Mouse (Mus musculus) bone marrow, adult 2 months (tissue): Measurements from ENCODE around the gene Gps1. TPM values are rescaled to one million over a fixed set of nuclear protein-coding genes. Genes with fewer than 3 reads are reported as not detected.

Source experiments
- H3K27ac ChIP-seq: fragments of 200-500 bp; 2 replicates; pipeline ENCODE4 v1.5.1; 2012; ENCODE audit warnings: low read depth, mild to moderate bottlenecking, control low read depth, inconsistent platforms, low read length; ENCODE audit not compliant: control insufficient read depth, poor library complexity, insufficient read depth
- H3K4me1 ChIP-seq: fragments of 200-500 bp; 2 replicates; pipeline ENCODE4 v1.6.1; 2011; ENCODE audit warnings: low read length; ENCODE audit not compliant: control insufficient read depth, insufficient read depth
- H3K4me3 ChIP-seq: fragments of 200-500 bp; replicated peaks from 2 replicates; pipeline ENCODE3; 2011; ENCODE audit warnings: mild to moderate bottlenecking, low read depth, low read length, control low read depth; ENCODE audit not compliant: control insufficient read depth
- CTCF ChIP-seq: fragments of 200-500 bp; IDR thresholded peaks from 2 replicates; pipeline ENCODE4 v1.5.1; 2011; ENCODE audit warnings: low read length, control low read depth; ENCODE audit not compliant: control insufficient read depth, insufficient read depth
- POLR2A ChIP-seq: fragments of 200-500 bp; IDR thresholded peaks from 2 replicates; pipeline ENCODE4 v1.6.1; 2011; ENCODE audit warnings: low read depth, mild to moderate bottlenecking, control low read depth, low read length, borderline replicate concordance; ENCODE audit not compliant: control insufficient read depth
- WGBS: fragments of 180-500 bp; shearing (Covaris S2); methylation state at CpG from one replicate; pipeline ENCODE4 v1.1.7; 2018; 5-methylcytosine and 5-hydroxymethylcytosine counted together
- polyA plus RNA-seq: library from polyadenylated mRNA; stranded (reverse); fragments of >200 nt; gene quantifications from 2 replicates; pipeline ENCODE4 v1.2.4, GENCODE M21; 2011; ENCODE audit warnings: low replicate concordance; ENCODE audit not compliant: missing spikeins, insufficient read depth, insufficient read length

Gene Gps1
- polyA plus RNA-seq, 1 experiment: 38.0 TPM

DNA sequence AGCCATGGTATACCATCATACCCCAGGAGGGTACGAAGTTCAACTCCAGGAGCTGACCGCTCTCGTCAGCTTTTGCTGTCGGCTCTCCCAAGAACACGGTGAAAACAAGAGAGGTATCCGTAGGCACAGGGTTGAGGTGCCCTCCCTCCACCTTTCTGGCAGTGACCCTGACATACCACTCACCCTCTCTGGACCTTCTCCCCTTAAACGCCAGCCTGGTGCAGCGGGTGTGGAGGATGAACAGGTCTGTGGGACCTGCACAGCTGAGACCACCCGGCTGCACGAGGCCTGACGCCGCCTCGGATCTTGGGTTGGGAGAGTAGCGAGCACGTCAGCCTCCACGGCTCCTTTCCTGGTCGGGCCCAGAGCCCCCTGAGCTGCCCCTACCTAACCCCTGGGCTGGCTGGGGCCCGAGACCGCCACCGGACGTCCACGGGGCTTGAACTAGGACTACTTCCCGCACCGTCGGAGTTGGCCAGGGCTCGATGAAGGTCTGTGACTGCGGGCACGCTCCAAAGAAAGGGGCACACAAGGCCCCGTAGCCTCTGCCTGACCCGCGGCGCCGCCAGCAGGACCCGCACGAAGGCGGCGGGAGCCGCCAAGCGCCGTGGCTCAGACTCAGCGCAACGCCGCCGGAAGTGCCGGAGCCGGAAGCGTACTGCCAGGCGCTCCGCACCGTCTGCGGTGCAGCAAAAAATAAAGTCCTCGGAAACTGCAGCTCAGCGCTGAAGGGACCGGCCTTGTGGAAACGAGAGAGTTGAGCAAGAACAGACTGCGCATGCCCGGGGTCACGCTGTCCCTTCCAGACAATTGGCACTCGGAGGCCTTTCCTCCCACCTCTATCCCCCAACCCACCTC is 11.9 kb downstream of the Gps1 start, which contains the start of gene Dus1l:
Dus1l (minus strand) TSS at position 648 of the 858 bp plus-strand sequence.
- Histone ChIP-seq H3K27ac (peak within 1 kb of the TSS; percentile 6; the same call in 1 of the 2 replicates), H3K4me3 (peak within 1 kb of the TSS; percentile 83), H3K4me1 (no peaks in the 10 kb centered on the region)
- 1% methylated on average over 59 of the region's 59 CpGs for WGBS
- no peak; the same call in 1 of the 2 replicates for TF ChIP-seq CTCF
- TF ChIP-seq POLR2A: peak; percentile 82

DNA sequence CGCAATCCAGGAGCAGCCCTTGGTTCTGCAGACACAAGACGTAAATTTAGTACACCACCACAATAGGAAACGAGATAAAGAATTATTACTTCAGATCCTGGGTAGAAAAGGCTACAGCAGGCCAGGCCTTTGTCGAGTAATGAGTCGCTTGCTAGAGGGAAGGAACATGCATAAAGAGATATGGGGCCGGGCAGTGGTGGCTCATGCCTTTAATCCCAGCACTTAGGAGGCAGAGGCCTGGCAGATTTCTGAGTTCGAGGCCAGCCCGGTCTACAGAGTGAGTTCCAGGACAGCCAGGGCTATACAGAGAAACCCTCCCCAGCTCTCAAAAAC is 12.5 kb downstream of the Gps1 start:
- no peak overlapping the region for H3K27ac ChIP-seq
- peak overlapping the region; percentile 83 for H3K4me3 ChIP-seq
- TF ChIP-seq POLR2A (no peak), CTCF (no peak)
- no peaks in the 10 kb centered on the region for H3K4me1 ChIP-seq
- WGBS: 28% methylated on average over 8 of the region's 8 CpGs

DNA sequence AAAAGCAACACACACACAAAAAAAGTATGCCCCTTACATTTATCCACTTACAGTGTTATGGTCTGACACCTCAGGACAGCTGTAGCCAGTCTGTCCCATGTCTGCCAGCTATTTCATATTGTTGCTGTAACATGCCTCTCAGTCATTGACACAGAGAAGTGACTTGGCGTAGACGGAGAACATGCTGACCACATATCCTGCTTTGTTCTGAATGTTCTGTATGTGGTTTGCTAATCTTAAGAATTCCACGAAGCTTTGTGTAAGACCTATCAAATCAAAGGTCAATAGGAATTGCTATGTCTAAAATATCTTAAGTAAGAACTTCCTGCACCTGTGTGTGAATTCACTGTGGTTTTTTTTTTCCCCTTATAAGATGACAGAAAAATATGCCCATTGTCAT is 14.2 kb downstream of the Gps1 start:
- Histone ChIP-seq H3K4me3 (no peak overlapping the region), H3K4me1 (no peaks in the 10 kb centered on the region), H3K27ac (no peak overlapping the region)
- whole genome bisulfite sequencing: 14% methylated on average over 3 of the region's 3 CpGs
- TF ChIP-seq POLR2A (no peak), CTCF (no peak)

DNA sequence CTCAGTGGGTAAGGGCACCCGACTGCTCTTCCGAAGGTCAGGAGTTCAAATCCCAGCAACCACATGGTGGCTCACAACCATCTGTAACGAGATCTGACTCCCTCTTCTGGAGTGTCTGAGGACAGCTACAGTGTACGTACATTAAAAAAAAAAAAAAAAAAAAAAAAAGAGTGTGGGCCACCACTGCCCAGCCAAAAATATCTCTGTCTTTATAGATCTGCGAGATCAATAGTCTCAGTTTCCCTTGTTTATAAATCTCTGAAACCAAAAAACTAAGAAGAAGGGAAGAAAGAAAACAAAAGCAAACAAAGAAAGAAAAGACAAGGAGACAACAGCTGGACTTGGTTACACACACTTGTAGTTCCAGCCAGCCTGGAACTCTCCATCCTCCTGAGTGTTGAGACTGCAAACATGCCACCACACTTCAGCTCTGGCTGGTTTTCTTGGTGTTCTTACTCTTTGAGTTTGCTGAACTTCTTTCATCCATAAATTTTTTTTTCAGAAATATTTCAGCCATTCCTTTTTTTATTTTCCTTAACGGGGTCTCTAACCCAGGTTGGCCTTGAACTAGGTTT is 15.3 kb downstream of the Gps1 start:
- WGBS: 57% methylated on average over 6 of the region's 6 CpGs
- Histone ChIP-seq H3K27ac (no peak overlapping the region), H3K4me3 (no peak overlapping the region), H3K4me1 (no peaks in the 10 kb centered on the region)
- TF ChIP-seq POLR2A: no peak
- TF ChIP-seq CTCF: no peak

DNA sequence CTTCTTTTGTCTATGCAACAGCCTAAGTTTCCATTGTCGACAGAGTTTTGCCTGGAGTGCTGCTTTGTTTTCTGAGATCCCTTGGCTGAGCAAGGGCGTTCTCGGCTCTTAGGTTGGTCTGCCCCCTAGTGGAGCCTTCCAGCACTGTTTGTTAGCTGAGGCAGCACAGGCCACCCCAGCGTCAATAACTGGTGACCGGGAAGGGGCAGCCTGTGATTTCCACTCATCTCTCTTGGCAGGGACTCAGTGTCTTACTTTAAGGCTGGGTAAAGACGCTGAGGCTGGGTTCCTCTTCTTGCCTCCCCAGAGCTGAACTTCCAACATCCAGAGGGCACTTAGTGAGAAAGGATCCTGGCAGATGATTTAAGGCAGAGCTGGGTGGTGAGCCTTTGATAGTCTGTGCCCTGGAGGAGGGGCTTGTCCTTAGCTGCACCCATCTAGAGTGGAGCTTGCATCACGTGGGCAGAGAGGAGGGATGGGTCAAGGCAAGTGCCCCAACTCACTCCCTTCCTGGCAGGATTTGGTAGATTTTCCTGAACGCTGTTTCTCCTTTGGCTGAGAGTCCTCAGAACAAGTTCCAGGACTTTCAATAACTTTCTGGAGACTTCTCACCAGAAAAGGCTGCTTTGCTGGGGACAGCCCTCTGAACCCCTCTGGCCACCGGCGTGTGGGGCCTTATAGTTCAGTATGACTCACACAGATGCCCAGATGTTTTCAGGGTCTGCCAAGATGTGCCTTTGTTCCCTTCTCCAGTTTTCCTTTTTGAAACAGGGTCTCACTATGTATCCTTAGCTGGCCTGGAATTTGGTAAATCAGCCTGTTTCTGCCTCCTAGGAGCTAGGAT is 16.2 kb downstream of the Gps1 start:
- Histone ChIP-seq H3K4me1 (no peaks in the 10 kb centered on the region), H3K27ac (no peak overlapping the region), H3K4me3 (no peak overlapping the region)
- WGBS: 23% methylated on average over 10 of the region's 10 CpGs
- no peak for TF ChIP-seq POLR2A
- TF ChIP-seq CTCF: peak; percentile 94

DNA sequence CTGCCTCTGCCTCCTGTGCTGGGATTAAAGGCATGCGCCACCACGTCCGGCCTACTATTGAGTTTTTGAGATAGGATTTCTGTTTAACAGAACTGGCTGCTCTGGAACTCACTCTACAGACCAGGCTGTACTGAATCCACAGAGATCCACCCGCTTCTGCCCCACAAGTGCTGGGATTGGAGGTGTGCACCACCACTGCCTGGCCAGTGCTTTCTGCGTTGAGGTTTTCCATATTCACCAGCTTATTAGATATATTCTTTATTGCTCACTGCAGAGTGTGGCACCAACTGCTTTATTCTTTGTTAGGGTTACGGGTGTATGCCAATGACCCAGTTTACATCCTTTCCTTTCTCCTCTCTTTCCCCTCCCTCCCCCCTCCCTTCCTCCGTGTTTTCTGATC is 20.2 kb downstream of the Gps1 start:
- Histone ChIP-seq H3K27ac (no peak overlapping the region), H3K4me1 (no peaks in the 10 kb centered on the region), H3K4me3 (no peak overlapping the region)
- 75% methylated on average over 7 of the region's 7 CpGs for WGBS
- TF ChIP-seq POLR2A (no peak), CTCF (no peak)

DNA sequence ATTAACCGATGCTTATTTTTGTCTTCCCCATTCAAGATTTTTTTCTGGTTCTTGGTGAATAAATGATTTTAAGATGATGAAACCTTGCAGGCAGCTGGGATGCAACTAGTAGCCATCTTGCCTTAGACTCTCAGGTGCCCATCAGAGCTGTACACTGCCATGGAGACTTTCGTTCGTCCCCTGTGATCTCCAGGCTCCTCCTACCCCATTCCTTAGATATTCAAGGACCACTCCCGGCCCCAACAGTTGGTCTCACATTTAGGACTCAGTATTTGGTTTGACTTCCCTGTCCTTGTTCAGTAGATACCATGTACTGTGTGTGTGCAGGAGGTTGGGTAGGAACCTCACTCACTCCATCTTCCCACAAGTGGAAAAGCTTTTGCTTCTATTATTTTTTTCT is 20.7 kb downstream of the Gps1 start:
- Histone ChIP-seq H3K27ac (no peak overlapping the region), H3K4me1 (no peaks in the 10 kb centered on the region), H3K4me3 (no peak overlapping the region)
- no peak for TF ChIP-seq POLR2A
- TF ChIP-seq CTCF: no peak
- WGBS: 78% methylated on average over 4 of the region's 4 CpGs

DNA sequence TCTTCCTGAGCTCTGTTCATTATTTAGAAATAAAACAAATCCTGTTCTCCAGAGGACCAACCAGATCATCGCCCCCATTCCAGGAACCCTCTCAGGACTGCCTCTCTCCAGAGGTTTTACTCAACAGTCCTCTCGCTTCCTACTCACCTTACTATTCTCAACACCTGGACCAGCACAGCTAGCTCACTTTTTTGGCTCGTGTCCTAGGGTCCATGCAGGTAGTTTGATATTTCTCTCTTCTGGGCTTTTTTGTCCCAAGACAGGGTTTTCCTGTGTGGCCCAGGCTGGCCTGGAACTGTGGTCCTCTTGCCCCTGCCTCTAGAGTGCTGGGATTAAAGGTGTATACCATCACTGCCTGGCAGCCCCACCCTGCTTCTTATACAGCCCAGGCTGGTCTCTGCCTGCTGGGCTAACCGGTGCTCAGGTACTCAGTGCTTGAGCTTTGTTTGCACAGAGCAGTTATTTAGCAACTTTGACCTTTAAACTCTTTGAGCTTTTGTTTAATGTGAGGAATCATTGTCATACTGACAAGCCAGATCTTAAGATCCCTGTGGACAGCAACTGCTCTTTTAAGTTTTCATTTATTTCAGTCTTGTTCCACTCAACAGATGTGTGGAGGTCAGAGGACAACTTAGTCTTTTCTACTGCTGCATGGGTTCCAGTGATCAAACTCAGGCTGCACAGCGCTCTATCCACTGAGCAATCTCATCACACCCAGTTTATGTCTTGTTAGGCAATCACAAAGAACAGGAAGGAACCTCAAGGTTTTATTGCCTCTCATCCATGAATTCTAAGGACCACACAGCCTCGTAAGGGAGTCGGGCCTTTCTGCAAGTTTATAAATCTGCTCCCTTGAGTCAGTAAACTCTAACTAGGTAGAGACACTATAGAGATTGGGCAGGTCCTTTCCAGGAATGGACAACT is 21.6 kb downstream of the Gps1 start:
- WGBS: 80% methylated on average over 7 of the region's 7 CpGs
- Histone ChIP-seq H3K27ac (no peak overlapping the region), H3K4me1 (no peaks in the 10 kb centered on the region), H3K4me3 (no peak overlapping the region)
- no peak for TF ChIP-seq POLR2A
